Mouse (Mus musculus): Measurements from ENCODE around the gene Ccdc92.

GRCm38 (mm10) chr5:124809708-124810366, 52.4 kb downstream of the Ccdc92 start:
- TF ChIP-seq GATA1 (IDR thresholded peaks at IDR 0.05; ENCODE audit: borderline replicate concordance, low read length) (no peak), FLI1 (IDR thresholded peaks at IDR 0.05; ENCODE audit: low read length) (no peak)

Measured in megakaryocyte, embryonic 14.5 days (primary cell).